Mouse (Mus musculus) liver, embryonic 16.5 days (tissue): ENCODE data around the gene Tiparp. TPM values are rescaled to one million over a fixed set of nuclear protein-coding genes. Genes with fewer than 3 reads are reported as not detected.
A peak's percentile ranks its signal among the peaks of the same experiment; 100 is the strongest.

Experiments
- ATAC-seq: fragments of 200-750 bp; cut with Nextera tagmentation; 2 replicates; pipeline ENCODE4 v1.8.0; 2017; ENCODE audit warnings: low read depth, mild to moderate bottlenecking, moderate number of reproducible peaks, moderate library complexity
- H3K27ac ChIP-seq: fragments of 300-500 bp; sonication (generic); 2 replicates; pipeline ENCODE4 v1.5.1; 2014; ENCODE audit warnings: mild to moderate bottlenecking, low read length
- H3K27me3 ChIP-seq: fragments of 300-500 bp; sonication (generic); 2 replicates; pipeline ENCODE4 v1.6.1; 2014; ENCODE audit warnings: low read depth, low read length, mixed read lengths; ENCODE audit not compliant: control insufficient read depth, insufficient read depth
- H3K36me3 ChIP-seq: fragments of 300-500 bp; sonication (generic); 2 replicates; pipeline ENCODE4 v1.6.1; 2014; ENCODE audit warnings: mild to moderate bottlenecking; ENCODE audit not compliant: control insufficient read depth, insufficient read depth
- H3K4me1 ChIP-seq: fragments of 300-500 bp; sonication (generic); 2 replicates; pipeline ENCODE4 v1.6.1; 2014; ENCODE audit warnings: low read depth, low read length, mixed read lengths; ENCODE audit not compliant: control insufficient read depth
- H3K4me2 ChIP-seq: fragments of 300-500 bp; sonication (generic); 2 replicates; pipeline ENCODE4 v1.6.1; 2014; ENCODE audit warnings: low read depth, low read length, mixed read lengths
- H3K4me3 ChIP-seq: fragments of 300-500 bp; sonication (generic); 2 replicates; pipeline ENCODE4 v1.5.1; 2014; ENCODE audit warnings: low read depth, mild to moderate bottlenecking, low read length
- H3K9ac ChIP-seq: fragments of 300-500 bp; sonication (generic); 2 replicates; pipeline ENCODE4 v1.6.1; 2014; ENCODE audit warnings: low read depth, low read length
- H3K9me3 ChIP-seq: fragments of 300-500 bp; sonication (generic); replicated peaks from 2 replicates; pipeline ENCODE4 v1.6.1; 2016; ENCODE audit warnings: low read length; ENCODE audit not compliant: control insufficient read depth
- WGBS: fragments of 180-500 bp; shearing (Covaris S2); extraction: QIAGEN DNeasy Blood & Tissue Kit; methylation state at CpG from one replicate; pipeline ENCODE4 v1.1.7; 2014; ENCODE audit not compliant: insufficient replicate concordance; 5-methylcytosine and 5-hydroxymethylcytosine counted together
- polyA plus RNA-seq: library from polyadenylated mRNA; unstranded; fragments of >200 nt; fragmentation: Nextera tagmentation; extraction: Ambion mirVana; gene quantifications from 2 replicates; pipeline ENCODE4 v1.2.1, GENCODE M21; 2015

Gene Tiparp
- polyA plus RNA-seq, 1 experiment from 2014 or later: 6.5 TPM

DNA sequence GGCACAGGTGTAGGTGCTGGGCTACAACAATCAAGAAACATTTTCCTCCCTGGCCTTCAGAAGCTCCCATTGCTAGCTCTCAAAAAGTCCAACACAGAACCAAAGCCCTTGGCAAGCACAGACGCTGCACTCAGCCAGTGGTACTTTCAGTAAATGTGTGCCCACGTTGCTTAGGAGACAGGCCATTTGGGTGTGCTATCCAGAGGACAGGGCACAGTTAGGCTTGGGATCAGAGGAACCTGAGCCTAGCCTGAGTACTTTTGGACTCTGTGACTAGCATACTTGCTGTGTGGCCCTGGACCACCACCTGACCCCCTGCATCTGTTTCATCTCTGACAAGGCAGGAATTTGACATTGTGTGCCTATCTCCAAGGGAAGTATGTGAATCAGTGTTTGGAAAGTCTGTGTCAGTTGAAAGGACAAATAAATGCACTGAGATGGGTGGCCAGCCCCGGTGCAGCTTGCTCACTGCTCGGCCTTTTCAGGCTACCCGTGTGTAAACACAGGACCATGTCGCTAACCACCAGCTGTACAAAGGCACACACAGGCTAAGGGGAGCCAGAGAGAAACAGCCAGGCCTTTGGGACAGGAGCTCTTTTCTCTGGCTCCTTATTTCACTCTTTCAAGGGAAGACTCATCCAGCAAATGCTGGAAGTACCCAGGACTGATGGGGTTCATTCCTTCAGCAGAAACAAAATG is 35.9 kb downstream of the Tiparp start:
- no peak overlapping the region for H3K4me3 ChIP-seq
- peak; percentile 78 for ATAC-seq
- H3K27me3 ChIP-seq: no peaks in the 10 kb centered on the region
- WGBS: 57% methylated on average over 6 of the region's 6 CpGs
- H3K4me2 ChIP-seq: no peak overlapping the region
- no peak overlapping the region for H3K9ac ChIP-seq
- no peaks in the 10 kb centered on the region for H3K36me3 ChIP-seq
- no peak overlapping the region for H3K27ac ChIP-seq
- no peaks in the 10 kb centered on the region for H3K4me1 ChIP-seq
- H3K9me3 ChIP-seq: no peaks in the 10 kb centered on the region

DNA sequence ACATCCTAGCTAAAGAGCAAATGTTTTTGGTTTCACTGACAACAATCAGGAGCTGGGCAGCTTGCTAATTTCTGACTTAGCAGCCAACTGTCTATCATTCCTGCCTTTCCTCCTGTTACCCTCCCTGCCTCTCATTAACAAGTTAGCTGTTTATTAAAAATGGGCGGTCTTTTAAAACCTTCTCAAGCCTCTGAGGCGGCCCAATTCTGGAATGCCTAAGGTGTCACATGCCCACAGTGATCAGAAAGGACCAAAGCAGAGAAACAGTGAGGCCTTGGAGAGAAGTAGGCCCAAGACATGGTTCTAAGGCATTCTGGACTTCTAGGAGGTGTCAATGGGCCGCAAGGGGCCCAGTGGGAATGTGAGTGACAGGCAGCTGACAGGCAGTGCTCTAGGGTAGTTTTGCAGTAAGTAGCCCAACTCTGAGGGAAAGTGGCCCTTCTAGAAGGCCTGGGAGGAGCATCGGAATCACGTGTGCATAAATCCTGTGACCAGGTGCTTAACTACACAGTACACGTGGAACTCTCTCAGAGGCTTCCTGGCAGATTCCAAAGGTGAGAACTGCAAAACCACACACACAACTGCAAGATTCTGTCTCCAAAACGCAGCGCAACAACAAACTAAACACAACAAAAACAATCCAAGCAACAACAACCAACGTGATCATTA is 37.6 kb downstream of the Tiparp start:
- H3K27me3 ChIP-seq: no peaks in the 10 kb centered on the region
- 64% methylated on average over 9 of the region's 9 CpGs for WGBS
- H3K27ac ChIP-seq: no peak overlapping the region
- no peak for ATAC-seq
- no peaks in the 10 kb centered on the region for H3K9me3 ChIP-seq
- H3K4me1 ChIP-seq: no peaks in the 10 kb centered on the region
- H3K9ac ChIP-seq: no peak overlapping the region
- no peaks in the 10 kb centered on the region for H3K36me3 ChIP-seq
- no peak overlapping the region for H3K4me2 ChIP-seq
- no peak overlapping the region for H3K4me3 ChIP-seq

DNA sequence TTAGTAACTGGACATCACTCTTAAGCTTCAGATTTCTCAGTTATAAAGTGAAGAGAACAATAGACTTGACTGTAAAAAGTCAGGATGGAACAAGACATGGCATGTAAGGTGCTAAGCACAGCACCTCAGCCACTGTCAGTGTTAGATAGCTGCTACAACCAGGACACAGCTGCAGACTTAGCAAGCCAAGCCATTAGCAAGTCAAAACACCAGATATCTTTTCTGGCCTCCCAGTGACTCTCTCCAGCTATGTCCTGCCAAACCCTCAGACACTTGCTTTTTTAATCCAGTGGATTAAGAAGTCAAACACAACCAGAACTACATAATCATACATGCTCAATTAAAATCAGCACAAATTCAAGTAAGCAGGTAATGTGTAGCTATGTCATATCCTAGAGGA is 41.7 kb downstream of the Tiparp start:
- no peak overlapping the region for H3K4me2 ChIP-seq
- H3K4me3 ChIP-seq: no peak overlapping the region
- no peak for ATAC-seq
- no peak overlapping the region for H3K27ac ChIP-seq
- H3K36me3 ChIP-seq: no peaks in the 10 kb centered on the region
- no peaks in the 10 kb centered on the region for H3K27me3 ChIP-seq
- H3K4me1 ChIP-seq: no peaks in the 10 kb centered on the region
- H3K9me3 ChIP-seq: no peaks in the 10 kb centered on the region
- no peak overlapping the region for H3K9ac ChIP-seq

DNA sequence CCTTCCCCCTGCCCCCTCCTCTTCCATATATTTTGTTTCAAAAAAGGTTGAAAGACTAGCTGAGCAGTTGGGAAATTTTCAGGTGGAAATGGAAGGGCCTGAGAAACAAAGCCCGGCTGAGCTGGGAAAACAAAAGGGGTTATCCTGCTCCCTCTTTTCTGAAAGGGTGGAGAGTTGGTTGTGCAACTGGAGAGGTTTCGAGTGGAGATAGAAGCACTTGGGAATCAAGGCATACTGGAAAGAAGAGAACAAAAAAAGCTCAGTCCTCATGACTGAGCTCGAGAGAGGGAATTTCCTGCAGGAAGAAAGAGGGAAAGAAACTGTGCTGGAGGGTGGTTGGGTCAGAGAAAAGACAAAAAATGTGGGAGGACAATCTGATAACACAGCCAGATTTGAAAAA is 45.3 kb downstream of the Tiparp start:
- no peaks in the 10 kb centered on the region for H3K4me1 ChIP-seq
- H3K9me3 ChIP-seq: no peaks in the 10 kb centered on the region
- H3K9ac ChIP-seq: no peak overlapping the region
- H3K4me2 ChIP-seq: no peak overlapping the region
- H3K4me3 ChIP-seq: no peak overlapping the region
- H3K27ac ChIP-seq: no peak overlapping the region
- 40% methylated on average over 3 of the region's 3 CpGs for WGBS
- H3K36me3 ChIP-seq: no peaks in the 10 kb centered on the region
- no peaks in the 10 kb centered on the region for H3K27me3 ChIP-seq
- no peak for ATAC-seq

DNA sequence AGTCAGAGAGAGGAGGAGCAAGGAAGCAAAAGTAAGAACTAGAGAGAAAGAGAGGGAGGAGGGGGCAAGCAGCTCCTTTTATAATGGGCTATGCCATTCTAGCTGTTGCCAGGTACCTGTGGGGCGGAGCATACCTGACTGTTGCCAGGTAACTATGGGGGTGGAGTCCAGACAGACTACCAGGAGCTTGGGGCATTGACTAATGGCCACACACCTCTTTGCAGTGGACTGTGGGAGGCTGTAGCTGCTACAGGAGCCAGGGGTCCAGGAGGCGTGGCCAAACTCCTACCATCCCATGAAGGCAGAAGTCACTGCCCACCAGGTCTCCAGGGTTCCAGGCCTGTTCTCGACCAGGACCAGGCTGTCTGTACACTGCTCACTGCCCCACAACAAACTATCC is 49.4 kb downstream of the Tiparp start:
- Histone ChIP-seq H3K4me2 (no peak overlapping the region), H3K4me1 (no peaks in the 10 kb centered on the region; the same call in 1 of the 2 replicates), H3K27me3 (no peaks in the 10 kb centered on the region), H3K4me3 (no peak overlapping the region), H3K9ac (no peak overlapping the region), H3K27ac (no peak overlapping the region), H3K36me3 (no peaks in the 10 kb centered on the region), H3K9me3 (no peaks in the 10 kb centered on the region)
- WGBS: 54% methylated on average over 3 of the region's 3 CpGs
- no peak for ATAC-seq

DNA sequence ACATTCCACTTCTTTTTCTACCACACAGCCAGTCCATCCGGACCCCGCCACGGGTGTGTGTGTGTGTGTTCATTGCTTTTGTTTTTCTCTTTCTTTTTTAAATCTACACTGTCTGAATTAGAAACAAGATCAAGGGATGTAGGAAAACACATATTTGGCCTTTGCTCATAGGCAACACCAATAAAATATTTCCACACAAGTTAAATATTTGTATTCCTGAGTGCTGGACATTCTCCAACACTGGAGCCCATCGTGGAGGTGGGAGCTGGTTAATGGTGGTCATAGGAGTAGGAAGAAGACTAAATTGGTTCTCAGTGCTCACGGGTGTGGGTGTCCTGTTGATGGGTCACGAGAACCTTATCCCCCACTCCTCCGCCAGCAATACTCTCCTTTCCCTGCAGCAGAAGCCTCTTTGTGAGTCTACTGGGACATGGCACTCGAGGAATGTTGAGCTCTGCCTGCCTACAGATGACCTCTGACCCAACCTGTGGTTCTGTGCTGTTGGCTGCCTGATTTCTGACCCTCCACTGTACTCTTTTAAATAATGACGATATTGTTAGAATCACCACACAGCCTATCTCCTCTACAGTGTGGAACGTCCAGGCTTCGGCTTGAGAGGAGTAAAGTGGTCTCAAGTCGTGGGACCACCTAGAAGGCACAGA is 51.2 kb downstream of the Tiparp start:
- Histone ChIP-seq H3K9ac (no peak overlapping the region), H3K36me3 (no peaks in the 10 kb centered on the region), H3K27me3 (no peaks in the 10 kb centered on the region), H3K9me3 (no peaks in the 10 kb centered on the region), H3K4me1 (no peaks in the 10 kb centered on the region; the same call in 1 of the 2 replicates), H3K27ac (peak overlapping the region; percentile 30; the same call in 1 of the 2 replicates), H3K4me3 (no peak overlapping the region), H3K4me2 (no peak overlapping the region)
- WGBS: 52% methylated on average over 12 of the region's 12 CpGs
- ATAC-seq: peak; percentile 76

DNA sequence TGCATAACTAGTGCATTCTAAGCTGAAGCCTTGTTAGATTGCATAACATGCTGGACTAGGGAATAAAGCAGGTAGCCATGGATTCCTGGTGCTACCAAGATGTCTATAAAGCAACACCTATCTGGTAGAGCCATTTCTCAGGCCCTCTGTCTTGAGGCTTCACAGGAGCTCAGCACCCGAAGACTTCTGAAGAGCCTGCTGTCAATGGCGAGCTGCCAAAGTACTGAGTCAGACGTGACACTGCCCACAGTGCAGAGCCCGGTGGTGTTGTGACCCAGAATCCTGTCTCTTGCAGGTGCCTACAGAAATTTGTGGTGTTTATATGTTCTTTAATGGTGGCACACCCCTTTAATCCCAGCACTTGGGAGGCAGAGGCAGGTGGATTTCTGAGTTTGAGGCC is 53.4 kb downstream of the Tiparp start:
- no peak for ATAC-seq
- H3K4me2 ChIP-seq: no peak overlapping the region
- no peak overlapping the region for H3K9ac ChIP-seq
- no peak overlapping the region for H3K4me3 ChIP-seq
- H3K27me3 ChIP-seq: no peaks in the 10 kb centered on the region
- 54% methylated on average over 4 of the region's 4 CpGs for WGBS
- H3K4me1 ChIP-seq: no peaks in the 10 kb centered on the region; the same call in 1 of the 2 replicates
- H3K9me3 ChIP-seq: no peaks in the 10 kb centered on the region
- H3K36me3 ChIP-seq: no peaks in the 10 kb centered on the region
- H3K27ac ChIP-seq: no peak overlapping the region

DNA sequence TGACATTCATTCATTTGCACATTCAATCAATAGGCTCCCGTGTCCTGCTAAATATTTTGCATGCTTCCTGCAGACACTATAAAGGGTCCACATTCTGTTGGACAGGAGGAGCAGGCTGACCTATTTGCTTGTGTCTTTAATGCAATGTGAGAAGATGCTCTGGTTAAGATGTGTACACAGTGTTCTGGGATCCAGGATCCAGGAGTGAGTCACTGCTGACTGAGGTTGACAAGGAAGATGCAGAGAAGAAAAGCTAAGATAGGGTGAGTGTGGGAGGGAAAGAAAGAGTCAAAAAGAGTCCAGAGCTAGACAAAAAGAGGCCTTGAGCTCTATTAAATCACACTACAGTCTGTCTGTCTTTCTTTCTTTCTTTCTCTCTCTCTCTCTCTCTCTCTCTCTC is 56.1 kb downstream of the Tiparp start:
- no peaks in the 10 kb centered on the region; the same call in 1 of the 2 replicates for H3K4me1 ChIP-seq
- no peak overlapping the region for H3K4me2 ChIP-seq
- H3K36me3 ChIP-seq: no peaks in the 10 kb centered on the region
- no peak overlapping the region for H3K27ac ChIP-seq
- ATAC-seq: no peak
- H3K9ac ChIP-seq: no peak overlapping the region
- H3K9me3 ChIP-seq: no peaks in the 10 kb centered on the region
- H3K27me3 ChIP-seq: no peaks in the 10 kb centered on the region
- no peak overlapping the region for H3K4me3 ChIP-seq
- 38% methylated on average over 1 of the region's 1 CpGs for WGBS

DNA sequence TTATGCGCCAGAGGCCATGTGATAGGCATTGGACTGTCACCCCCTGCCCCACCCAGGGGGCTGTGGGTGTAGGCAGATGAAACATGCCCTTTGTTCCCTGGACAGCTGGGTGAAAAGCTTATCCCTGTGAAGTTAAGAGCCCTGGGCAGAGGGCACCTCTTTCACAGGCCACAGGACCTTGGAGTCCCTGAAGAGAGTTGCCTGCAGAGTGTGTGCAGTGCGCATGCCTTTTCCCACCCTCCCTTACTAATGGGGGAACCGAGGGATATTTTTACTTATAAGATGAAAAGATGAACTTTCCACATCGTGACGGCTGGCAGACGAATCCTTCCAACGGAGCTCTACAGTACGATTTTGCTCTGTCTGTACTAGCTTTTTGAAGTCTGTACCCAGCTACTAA is 57.1 kb downstream of the Tiparp start:
- Histone ChIP-seq H3K4me3 (no peak overlapping the region), H3K27ac (no peak overlapping the region), H3K4me1 (no peaks in the 10 kb centered on the region; the same call in 1 of the 2 replicates), H3K4me2 (no peak overlapping the region), H3K9me3 (no peaks in the 10 kb centered on the region), H3K9ac (no peak overlapping the region), H3K36me3 (no peaks in the 10 kb centered on the region), H3K27me3 (no peaks in the 10 kb centered on the region)
- ATAC-seq: peak; percentile 45; the same call in 1 of the 2 replicates
- WGBS: 68% methylated on average over 8 of the region's 8 CpGs
